In genomic region chr4:142956832-142957429, GRCm38 (mm10) we compare ENCODE assay signal across 14 mouse cellular contexts.
DNase-seq lines count a peak whose midpoint lies in the region; ATAC-seq lines count a peak whose summit lies in the region.
"Had no signal": no experiment of that assay in that cellular context is flagged by ENCODE, and none has a peak within 500 bp of the region (broad histone marks: within the 10 kb centered on the region; RNA-seq: fewer than 3 reads in every experiment).

No protein-coding gene starts in this region.

- no peaks in the 10 kb centered on the region for H3K27me3 ChIP-seq in forebrain, embryonic 14.5 days (replicated peaks; ENCODE audit: control insufficient read depth, insufficient read depth, low read length)
- H3K27me3 ChIP-seq in neural tube, embryonic 15.5 days (replicated peaks): no peaks in the 10 kb centered on the region

- H3K4me2 ChIP-seq in forebrain, embryonic 14.5 days (ENCODE audit: low read length): peak overlapping the region; percentile 3; the same call in 1 of the 2 replicates
- H3K4me2 ChIP-seq in neural tube, embryonic 15.5 days: peak overlapping the region; percentile 7; the same call in 1 of the 2 replicates
- H3K4me2 ChIP-seq: heart, embryonic 11.5 days; liver, embryonic 11.5 days had no signal

- no peaks in the 10 kb centered on the region for H3K36me3 ChIP-seq in forebrain, embryonic 14.5 days (ENCODE audit: control insufficient read depth, insufficient read depth, low read length)
- no peaks in the 10 kb centered on the region for H3K36me3 ChIP-seq in neural tube, embryonic 15.5 days

- WGBS in forebrain, embryonic 14.5 days: 20% methylated on average over 8 of the region's 8 CpGs
- WGBS in neural tube, embryonic 15.5 days: 29% methylated on average over 8 of the region's 8 CpGs

- no peak overlapping the region for H3K4me3 ChIP-seq in forebrain, embryonic 14.5 days (ENCODE audit: low read depth, low read length)
- H3K4me3 ChIP-seq in neural tube, embryonic 15.5 days (replicated peaks): no peak overlapping the region
- H3K4me3 ChIP-seq: gastrocnemius, adult 2 months had no signal

- ATAC-seq in forebrain, embryonic 14.5 days: peak; percentile 80; the same call in 1 of the 2 replicates
- ATAC-seq in neural tube, embryonic 15.5 days (ENCODE audit: low FRiP score): peak; percentile 79

- peak overlapping the region; percentile 56; the same call in 1 of the 2 replicates for H3K27ac ChIP-seq in forebrain, embryonic 14.5 days (ENCODE audit: low read depth, low read length)
- H3K27ac ChIP-seq in neural tube, embryonic 15.5 days (replicated peaks): peak overlapping the region; percentile 58
- H3K27ac ChIP-seq: gastrocnemius, adult 2 months; kidney, postnatal 0 days had no signal

- no peaks in the 10 kb centered on the region for H3K9me3 ChIP-seq in forebrain, embryonic 14.5 days (replicated peaks; ENCODE audit: control insufficient read depth, low read length)
- no peaks in the 10 kb centered on the region for H3K9me3 ChIP-seq in neural tube, embryonic 15.5 days (replicated peaks)

- H3K4me1 ChIP-seq in forebrain, embryonic 14.5 days (ENCODE audit: control insufficient read depth, insufficient read depth, low read length): peaks cover 14% of the 10 kb centered on the region
- H3K4me1 ChIP-seq in neural tube, embryonic 15.5 days: peaks cover 39% of the 10 kb centered on the region

- DNase-seq in layer of hippocampus, adult 8-10 months (ENCODE audit: low spot score in 2 of 2): peak; percentile 9 to 27
- no peak for DNase-seq in layer of hippocampus, adult 9-10 months (ENCODE audit: low spot score)
- DNase-seq in forebrain, embryonic 14.5 days (ENCODE audit: low spot score): peak; percentile 93
- DNase-seq in mesoderm, embryonic 11.5 days (ENCODE audit: low read depth, low spot score): peak; percentile 37
- DNase-seq in adrenal gland, postnatal 36 days: no peak
- no peak for DNase-seq in cerebellum, adult 9-11 months
- DNase-seq in thymus, adult 18-20 months: no peak
- DNase-seq: adrenal gland, postnatal 10 days; gastrocnemius, adult 2 months; lung, postnatal 10 days had no signal

- no peak overlapping the region for H3K9ac ChIP-seq in forebrain, embryonic 14.5 days (ENCODE audit: low read length)
- no peak overlapping the region for H3K9ac ChIP-seq in neural tube, embryonic 15.5 days (replicated peaks)

Comparison
In these comparisons a context has a peak if more than half of its experiments do, and no peak if none do; other contexts are left out.
1. DNase-seq: peak in layer of hippocampus, adult 8-10 months (2 of 2), forebrain, embryonic 14.5 days (single experiment) and mesoderm, embryonic 11.5 days (single experiment); none in layer of hippocampus, adult 9-10 months (single experiment), adrenal gland, postnatal 36 days (0 of 2), cerebellum, adult 9-11 months (single experiment) and thymus, adult 18-20 months (0 of 2).